Mouse (Mus musculus) intestine, postnatal 0 days (tissue): ENCODE measurements around the gene Isx. TPM values are rescaled to one million over a fixed set of nuclear protein-coding genes. Genes with fewer than 3 reads are reported as not detected.

Experiments
- ATAC-seq: fragments of 200-750 bp; cut with Nextera tagmentation; 2 replicates; pipeline ENCODE4 v1.8.0; 2017; ENCODE audit warnings: mild to moderate bottlenecking, moderate TSS enrichment, moderate library complexity
- H3K27ac ChIP-seq: fragments of 300-500 bp; sonication (generic); 2 replicates; pipeline ENCODE4 v1.5.1; 2014; ENCODE audit warnings: mild to moderate bottlenecking, low read depth, low read length, moderate library complexity
- H3K27me3 ChIP-seq: fragments of 300-500 bp; sonication (generic); replicated peaks from 2 replicates; pipeline ENCODE4 v1.6.1; 2014; ENCODE audit warnings: low read length, mixed read lengths; ENCODE audit not compliant: control insufficient read depth, insufficient read depth
- H3K36me3 ChIP-seq: fragments of 300-500 bp; sonication (generic); 2 replicates; pipeline ENCODE4 v1.6.1; 2014; ENCODE audit warnings: mild to moderate bottlenecking, moderate library complexity; ENCODE audit not compliant: control insufficient read depth, insufficient read depth
- H3K4me1 ChIP-seq: fragments of 300-500 bp; sonication (generic); replicated peaks from 2 replicates; pipeline ENCODE4 v1.6.1; 2014; ENCODE audit warnings: antibody characterized with exemption, low read length, mixed read lengths; ENCODE audit not compliant: control insufficient read depth, insufficient read depth
- H3K4me2 ChIP-seq: fragments of 300-500 bp; sonication (generic); replicated peaks from 2 replicates; pipeline ENCODE4 v1.6.1; 2014; ENCODE audit warnings: low read depth, mild to moderate bottlenecking, moderate library complexity
- H3K4me3 ChIP-seq: fragments of 300-500 bp; sonication (generic); 2 replicates; pipeline ENCODE4 v1.5.1; 2014; ENCODE audit warnings: low read depth, low read length
- H3K9ac ChIP-seq: fragments of 300-500 bp; sonication (generic); 2 replicates; pipeline ENCODE4 v1.6.1; 2014; ENCODE audit warnings: mild to moderate bottlenecking, low read depth, low read length
- H3K9me3 ChIP-seq: fragments of 300-500 bp; sonication (generic); 2 replicates; pipeline ENCODE4 v1.6.1; 2016; ENCODE audit warnings: mixed run types; ENCODE audit not compliant: control insufficient read depth
- CTCF ChIP-seq: sonication (generic); IDR thresholded peaks from 2 replicates; pipeline ENCODE4 v1.5.1; 2016; ENCODE audit warnings: low read depth, mild to moderate bottlenecking, control low read depth, antibody characterized with exemption, moderate library complexity
- WGBS: fragments of 180-500 bp; shearing (Covaris S2); extraction: QIAGEN DNeasy Blood & Tissue Kit; methylation state at CpG from one replicate; pipeline ENCODE4 v1.1.7; 2014; 5-methylcytosine and 5-hydroxymethylcytosine counted together
- polyA plus RNA-seq: library from polyadenylated mRNA; unstranded; fragments of >200 nt; fragmentation: Nextera tagmentation; extraction: Ambion mirVana; gene quantifications from 2 replicates; pipeline ENCODE4 v1.2.1, GENCODE M21; 2015

Isx gene
- polyA plus RNA-seq, 1 experiment from 2014 or later, result 69.9 TPM

GRCm38 (mm10) chr8:74930731-74931130 lies 57.8 kb downstream of the Isx start:
- ATAC-seq, result peak; percentile 56; the same call in 1 of the 2 replicates
- no peak overlapping the region for H3K4me2 ChIP-seq
- no peak overlapping the region for H3K9ac ChIP-seq
- no peak overlapping the region for H3K27ac ChIP-seq
- H3K27me3 ChIP-seq, result no peaks in the 10 kb centered on the region
- 25% methylated on average over 3 of the region's 3 CpGs for WGBS
- no peaks in the 10 kb centered on the region for H3K9me3 ChIP-seq
- TF ChIP-seq CTCF, result peak; percentile 93
- H3K36me3 ChIP-seq, result no peaks in the 10 kb centered on the region
- H3K4me3 ChIP-seq, result no peak overlapping the region
- H3K4me1 ChIP-seq, result no peaks in the 10 kb centered on the region

- Histone ChIP-seq H3K36me3 (no peaks in the 10 kb centered on the region), H3K4me2 (no peak overlapping the region), H3K27ac (no peak overlapping the region), H3K27me3 (no peaks in the 10 kb centered on the region), H3K4me3 (no peak overlapping the region), H3K9ac (no peak overlapping the region), H3K4me1 (no peaks in the 10 kb centered on the region), H3K9me3 (no peaks in the 10 kb centered on the region)
- no peak for ATAC-seq
- peak; percentile 89 for TF ChIP-seq CTCF
- 31% methylated on average over 6 of the region's 6 CpGs for WGBS
Measured at GRCm38 (mm10) chr8:74935308-74935707, 62.3 kb downstream of the Isx start.

DNA sequence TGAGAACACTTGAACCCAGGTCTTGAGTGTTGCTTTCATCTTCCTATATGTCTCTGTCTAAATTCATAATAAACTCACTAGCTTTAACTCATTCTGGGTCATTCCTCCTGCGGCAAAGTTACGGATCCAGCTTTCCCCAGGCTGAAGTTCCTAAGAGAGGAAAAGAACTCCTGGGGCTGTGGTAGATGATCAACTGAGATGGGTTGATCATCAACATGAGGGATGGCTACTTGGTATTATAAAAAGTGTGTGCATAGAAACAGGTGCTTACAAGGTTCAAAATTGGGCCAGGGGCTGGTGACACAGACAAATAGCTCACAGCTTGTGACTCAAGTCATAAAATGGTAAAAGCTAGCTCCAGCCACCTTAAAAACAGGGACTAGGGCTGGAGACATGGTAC lies 63.7 kb downstream of the Isx start:
- no peaks in the 10 kb centered on the region for H3K27me3 ChIP-seq
- no peaks in the 10 kb centered on the region for H3K36me3 ChIP-seq
- H3K27ac ChIP-seq, result no peak overlapping the region
- no peaks in the 10 kb centered on the region for H3K4me1 ChIP-seq
- H3K9ac ChIP-seq, result no peak overlapping the region
- no peak for TF ChIP-seq CTCF
- H3K4me3 ChIP-seq, result no peak overlapping the region
- no peak overlapping the region for H3K4me2 ChIP-seq
- WGBS, result 90% methylated on average over 2 of the region's 2 CpGs
- no peak for ATAC-seq
- no peaks in the 10 kb centered on the region for H3K9me3 ChIP-seq

DNA sequence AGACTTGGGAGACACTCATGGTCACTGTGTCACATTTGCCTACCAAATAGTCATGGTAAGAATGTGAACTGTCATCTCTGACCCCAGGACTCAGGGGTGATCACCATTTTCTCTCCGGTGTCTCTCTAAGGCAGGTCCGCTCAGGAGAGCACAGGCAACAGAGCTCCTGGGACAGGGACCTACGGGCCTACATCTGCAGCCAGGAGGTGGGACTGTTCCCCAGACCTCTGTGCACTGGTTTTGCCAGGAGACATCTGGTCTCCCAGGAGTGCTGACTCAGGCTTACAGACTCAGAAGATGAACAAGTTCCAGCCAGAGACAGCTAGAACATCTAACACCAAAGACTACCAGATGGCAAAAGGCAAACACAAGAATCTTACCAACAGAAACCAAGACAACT lies 69.1 kb downstream of the Isx start:
- no peaks in the 10 kb centered on the region for H3K9me3 ChIP-seq
- H3K36me3 ChIP-seq, result no peaks in the 10 kb centered on the region
- no peaks in the 10 kb centered on the region for H3K27me3 ChIP-seq
- H3K27ac ChIP-seq, result no peak overlapping the region
- no peak overlapping the region for H3K4me3 ChIP-seq
- H3K4me2 ChIP-seq, result no peak overlapping the region
- no peak for TF ChIP-seq CTCF
- no peak for ATAC-seq
- H3K9ac ChIP-seq, result no peak overlapping the region
- H3K4me1 ChIP-seq, result no peaks in the 10 kb centered on the region
- 93% methylated on average over 3 of the region's 3 CpGs for WGBS

Other genes starting within 250 kb of the Isx start
- gene Hmgxb4, start 120.2 kb downstream of the Isx start, polyA plus RNA-seq, result 10.7 and 11.6 TPM in 2 replicates
- 47.7 and 47.8 TPM in 2 replicates for gene Tom1, start 160.5 kb downstream of the Isx start, polyA plus RNA-seq
- 35.9 and 72.7 TPM in 2 replicates for gene Hmox1, start 220.4 kb downstream of the Isx start, polyA plus RNA-seq
- gene Mcm5, start 236.4 kb downstream of the Isx start, polyA plus RNA-seq, result 21.3 and 23.9 TPM in 2 replicates